Mouse (Mus musculus): ENCODE results near the gene Gm42420. TPM values are rescaled to one million over a fixed set of nuclear protein-coding genes. Genes with fewer than 3 reads are reported as not detected.

Gm42420 gene
- polyA plus RNA-seq, 1 experiment from 2014 or later: 2.0 TPM

DNA sequence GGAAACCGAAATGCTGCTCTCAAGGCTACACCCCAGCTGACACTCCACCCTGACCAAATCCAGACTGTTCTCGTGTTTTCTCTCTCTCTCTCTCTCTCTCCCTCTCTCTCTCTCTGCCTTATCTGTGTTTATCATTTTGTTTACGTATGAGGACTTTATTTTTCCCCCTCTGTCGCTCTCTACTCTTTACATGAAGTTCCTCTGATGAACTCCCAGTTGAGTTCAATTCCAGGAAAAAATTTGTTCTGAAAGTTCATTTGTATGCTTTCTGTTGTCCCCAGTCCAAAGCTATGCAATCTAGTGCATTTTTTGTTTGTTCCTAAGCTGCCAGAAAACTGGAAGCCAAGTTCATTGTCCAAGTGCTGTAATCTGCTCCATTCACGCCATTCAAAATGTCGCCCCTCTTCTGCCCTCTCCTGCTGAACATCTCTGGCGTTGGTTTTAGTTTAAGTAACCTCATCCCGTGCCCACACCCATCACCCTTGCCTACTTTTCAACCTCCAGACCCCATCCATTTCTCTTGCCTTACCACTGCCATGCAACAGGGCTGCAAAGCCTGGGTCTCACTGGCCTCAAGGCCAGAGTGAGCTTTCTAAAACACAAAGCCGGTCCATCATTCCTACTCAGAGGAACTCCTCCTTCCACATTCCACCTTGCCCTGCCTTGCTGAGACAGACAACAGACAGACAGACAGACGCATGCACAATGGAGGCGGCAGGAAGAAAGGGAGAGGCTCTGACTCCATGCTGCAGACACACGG lies 30.5 kb upstream of the Gm42420 start:
- Histone ChIP-seq H3K4me2 (replicated peaks) (peak overlapping the region; percentile 17; the same call in 1 of the 2 replicates), H3K9ac (replicated peaks) (no peak overlapping the region), H3K27ac (replicated peaks) (no peak overlapping the region), H3K4me1 (peaks cover 41% of the 10 kb centered on the region), H3K36me3 (0 out of 2 replicates have a peak, but pooled peaks cover 4% of the 10 kb centered on the region), H3K4me3 (0 out of 2 replicates have a peak overlapping the region, but pooled peaks have one; percentile 3), H3K9me3 (no peaks in the 10 kb centered on the region), H3K27me3 (no peaks in the 10 kb centered on the region)
- no peak for ATAC-seq (replicated peaks)
- WGBS: 46% methylated on average over 12 of the region's 12 CpGs

DNA sequence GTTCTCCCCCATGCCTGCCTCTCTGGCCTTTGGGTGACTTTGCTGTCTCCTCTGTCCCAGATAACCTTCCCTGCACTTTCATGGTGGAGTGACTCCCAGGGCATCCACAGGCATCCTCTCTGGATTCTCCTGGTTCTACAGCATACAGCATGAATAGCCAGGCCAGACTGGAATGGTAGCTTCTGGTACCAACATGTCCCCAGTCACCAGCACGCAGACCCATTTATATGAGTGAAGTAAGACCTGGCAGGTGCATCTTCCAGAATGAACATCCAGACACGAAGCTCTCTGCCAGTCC lies 30.0 kb upstream of the Gm42420 start:
- Histone ChIP-seq H3K4me2 (replicated peaks) (peak overlapping the region; percentile 17), H3K27ac (replicated peaks) (no peak overlapping the region), H3K27me3 (no peaks in the 10 kb centered on the region)

DNA sequence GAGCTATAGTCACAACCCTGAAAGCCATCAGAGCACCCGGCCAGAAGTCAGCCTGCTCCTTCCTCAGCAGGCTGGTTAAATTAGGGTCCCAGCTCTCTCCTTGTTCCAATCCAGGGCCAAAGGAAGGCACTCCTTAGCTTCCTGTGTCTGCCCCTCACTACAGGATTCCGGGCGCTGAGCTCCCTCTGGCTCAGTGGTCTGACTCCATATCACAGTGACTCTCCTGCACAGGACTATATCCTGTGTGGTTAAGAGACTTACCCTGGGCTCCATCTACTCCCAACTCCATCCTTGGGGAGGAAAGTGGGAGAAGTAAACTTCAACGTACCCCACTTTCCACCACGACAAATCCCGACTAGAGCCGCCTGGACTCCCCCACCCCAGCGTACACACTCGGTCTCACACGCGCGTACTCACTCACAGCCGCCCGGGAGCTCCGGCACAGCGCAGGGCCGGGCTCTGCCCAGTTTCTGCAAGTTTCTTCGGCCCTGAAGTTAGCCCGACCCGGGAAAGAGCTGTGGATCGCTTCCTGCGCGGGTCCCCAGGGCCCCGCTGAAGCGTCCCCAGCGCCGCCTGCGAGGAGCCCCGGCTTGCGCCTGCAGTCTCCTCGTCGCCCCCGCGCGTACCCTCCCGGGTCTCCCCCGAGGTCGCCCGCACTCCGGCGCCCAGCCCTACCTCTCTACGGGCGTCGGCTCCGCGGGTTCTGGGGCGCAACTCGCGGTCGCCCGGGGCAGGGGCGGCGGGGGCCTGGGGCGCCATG lies 28.5 kb upstream of the Gm42420 start:
- ATAC-seq (replicated peaks): peak; percentile 74
- peaks cover 41% of the 10 kb centered on the region for H3K4me1 ChIP-seq
- H3K27ac ChIP-seq (replicated peaks): peak overlapping the region; percentile 88
- no peaks in the 10 kb centered on the region for H3K27me3 ChIP-seq
- no peaks in the 10 kb centered on the region for H3K9me3 ChIP-seq
- WGBS: under 1% methylated on average over 50 of the region's 54 CpGs
- H3K4me3 ChIP-seq: peak overlapping the region; percentile 85
- H3K9ac ChIP-seq (replicated peaks): peak overlapping the region; percentile 75
- peak overlapping the region; percentile 69 for H3K4me2 ChIP-seq (replicated peaks)
- no peaks in the 10 kb centered on the region for H3K36me3 ChIP-seq

More for the DNA sequence above, 30.0 kb upstream of the Gm42420 start:
- WGBS: 76% methylated on average over 2 of the region's 2 CpGs
- ATAC-seq (replicated peaks): no peak
- Histone ChIP-seq H3K9me3 (no peaks in the 10 kb centered on the region), H3K4me1 (peaks cover 41% of the 10 kb centered on the region), H3K9ac (replicated peaks) (no peak overlapping the region), H3K36me3 (0 out of 2 replicates have a peak, but pooled peaks cover 4% of the 10 kb centered on the region), H3K4me3 (0 out of 2 replicates have a peak overlapping the region, but pooled peaks have one; percentile 3)

DNA sequence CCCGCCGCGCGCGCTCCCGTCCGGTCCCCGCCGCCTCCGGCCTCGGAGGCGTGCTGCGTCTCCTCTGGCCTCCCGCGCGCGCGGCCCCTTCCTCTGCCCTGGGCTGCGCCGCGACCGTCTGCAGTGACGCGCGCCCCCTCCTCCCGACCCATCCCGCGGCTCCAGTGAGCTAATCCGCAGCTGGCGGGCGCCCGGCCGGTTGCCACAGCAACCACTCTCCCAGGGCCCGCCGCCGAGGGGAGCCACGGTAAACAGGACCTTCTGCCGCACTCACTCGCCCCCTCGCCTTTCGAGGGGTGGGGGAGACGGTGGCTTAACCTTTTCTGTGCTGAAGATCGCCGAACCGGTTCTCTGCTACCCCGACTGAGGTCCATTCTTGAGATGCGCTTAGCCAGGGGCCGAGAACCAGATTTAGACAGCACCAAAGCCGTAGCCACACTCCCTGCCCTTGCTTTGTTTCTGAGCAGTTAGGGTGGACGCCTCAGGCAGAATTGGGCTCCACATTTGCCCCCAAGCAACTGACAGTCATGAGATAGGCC lies 27.8 kb upstream of the Gm42420 start, which contains the start of gene Dennd2a:
Dennd2a (minus strand) TSS at position 145 of the 539 bp plus-strand sequence.
- Histone ChIP-seq H3K27ac (replicated peaks) (peak within 1 kb of the TSS; percentile 88), H3K27me3 (no peaks in the 10 kb centered on the region), H3K4me3 (peak within 1 kb of the TSS; percentile 85), H3K36me3 (no peaks in the 10 kb centered on the region), H3K4me1 (peaks cover 41% of the 10 kb centered on the region), H3K4me2 (replicated peaks) (peak within 1 kb of the TSS; percentile 69), H3K9me3 (no peaks in the 10 kb centered on the region), H3K9ac (replicated peaks) (peak within 1 kb of the TSS; percentile 75)
- ATAC-seq (replicated peaks): peak; percentile 96
- under 1% methylated on average over 50 of the region's 50 CpGs for WGBS

- no peaks in the 10 kb centered on the region for H3K36me3 ChIP-seq
- WGBS: 31% methylated on average over 6 of the region's 6 CpGs
These were observed 26.1 kb upstream of the Gm42420 start for GRCm38 (mm10) chr6:39559276-39559939.

DNA sequence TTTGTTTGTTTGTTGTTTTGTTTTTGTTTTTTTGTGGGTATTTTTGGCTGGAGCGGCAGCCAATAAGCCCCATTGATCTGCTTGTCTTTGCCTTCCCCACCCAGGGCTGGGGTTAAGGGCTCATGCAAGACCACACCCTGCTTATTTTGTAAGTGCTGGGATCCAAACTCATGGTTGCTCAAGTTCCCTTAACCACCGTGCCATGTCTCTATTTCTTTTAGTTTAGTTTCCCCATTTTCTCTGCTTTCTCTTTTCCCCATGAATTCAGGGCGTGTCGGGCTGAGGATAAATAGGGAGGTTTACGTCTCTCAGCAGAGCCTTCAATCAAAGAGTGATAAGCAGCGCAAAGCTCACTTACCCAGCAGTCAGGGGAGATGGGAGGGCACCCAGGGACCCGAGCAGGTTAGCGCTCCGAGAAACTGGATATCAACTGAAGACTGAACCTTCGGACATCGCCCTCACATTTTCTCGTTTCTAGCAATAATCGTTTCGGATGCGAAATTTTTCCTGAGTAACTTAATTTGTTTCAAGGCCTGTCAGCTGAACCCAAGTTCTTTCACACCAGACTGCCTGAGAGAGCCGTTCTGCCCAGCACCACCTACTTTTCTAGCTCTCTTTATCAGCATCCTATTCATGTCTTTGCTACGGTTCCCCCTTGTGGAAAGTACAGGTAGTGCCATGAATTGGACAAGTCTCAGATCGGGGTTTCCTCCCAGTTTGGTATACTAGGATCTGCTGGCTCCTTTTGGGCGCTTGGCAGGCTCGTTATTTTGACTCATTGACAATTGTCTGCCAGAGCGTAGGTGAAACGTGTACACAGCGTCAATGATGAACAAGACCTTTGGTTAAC lies 23.2 kb upstream of the Gm42420 start:
- peak; percentile 41 for ATAC-seq (replicated peaks)
- Histone ChIP-seq H3K4me1 (peaks cover 14% of the 10 kb centered on the region), H3K9ac (replicated peaks) (no peak overlapping the region; the same call in 1 of the 2 replicates), H3K36me3 (no peaks in the 10 kb centered on the region), H3K27me3 (no peaks in the 10 kb centered on the region), H3K27ac (replicated peaks) (no peak overlapping the region), H3K4me3 (no peak overlapping the region), H3K9me3 (no peaks in the 10 kb centered on the region), H3K4me2 (replicated peaks) (peak overlapping the region; percentile 29)
- WGBS: 17% methylated on average over 23 of the region's 23 CpGs

More at GRCm38 (mm10) chr6:39559276-39559939, 26.1 kb upstream of the Gm42420 start:
- H3K4me1 ChIP-seq: peaks cover 41% of the 10 kb centered on the region
- no peak overlapping the region for H3K4me2 ChIP-seq (replicated peaks)
- H3K27ac ChIP-seq (replicated peaks): no peak overlapping the region
- H3K9ac ChIP-seq (replicated peaks): no peak overlapping the region
- ATAC-seq (replicated peaks): no peak
- H3K4me3 ChIP-seq: no peak overlapping the region
- no peaks in the 10 kb centered on the region for H3K27me3 ChIP-seq
- H3K9me3 ChIP-seq: no peaks in the 10 kb centered on the region

DNA sequence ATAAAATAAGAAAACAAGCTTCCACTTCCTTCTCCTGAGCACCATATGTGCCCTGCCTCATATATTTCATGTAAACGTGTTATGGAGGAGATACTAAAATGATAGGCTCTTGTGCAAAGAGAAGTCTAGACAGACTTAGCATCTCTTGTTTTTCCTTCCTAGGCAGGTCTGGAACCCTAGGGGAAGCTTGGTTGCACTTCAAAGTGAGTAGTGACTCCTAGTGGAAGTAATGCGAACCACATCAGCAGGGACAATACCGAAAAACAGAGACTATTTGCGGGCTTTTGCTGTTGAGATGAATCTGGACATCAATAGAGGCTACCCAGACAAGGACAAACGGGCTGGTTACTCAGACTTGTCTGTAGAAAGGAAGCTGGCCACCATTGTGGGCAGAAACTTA lies 18.0 kb upstream of the Gm42420 start:
- H3K4me1 ChIP-seq: no peaks in the 10 kb centered on the region
- no peaks in the 10 kb centered on the region for H3K27me3 ChIP-seq
- WGBS: 16% methylated on average over 5 of the region's 5 CpGs
- H3K27ac ChIP-seq (replicated peaks): no peak overlapping the region
- no peaks in the 10 kb centered on the region for H3K9me3 ChIP-seq
- ATAC-seq (replicated peaks): no peak
- no peak overlapping the region for H3K4me2 ChIP-seq (replicated peaks)
- H3K36me3 ChIP-seq: no peaks in the 10 kb centered on the region
- no peak overlapping the region for H3K4me3 ChIP-seq
- H3K9ac ChIP-seq (replicated peaks): no peak overlapping the region

GRCm38 (mm10) chr6:39570426-39570825 lies 15.1 kb upstream of the Gm42420 start:
- peaks cover 19% of the 10 kb centered on the region for H3K4me1 ChIP-seq
- H3K27ac ChIP-seq (replicated peaks): no peak overlapping the region
- H3K9ac ChIP-seq (replicated peaks): no peak overlapping the region
- H3K9me3 ChIP-seq: no peaks in the 10 kb centered on the region
- H3K4me2 ChIP-seq (replicated peaks): no peak overlapping the region
- ATAC-seq (replicated peaks): no peak
- H3K36me3 ChIP-seq: no peaks in the 10 kb centered on the region
- no peak overlapping the region for H3K4me3 ChIP-seq
- WGBS: 84% methylated on average over 3 of the region's 3 CpGs
- H3K27me3 ChIP-seq: no peaks in the 10 kb centered on the region

- peak within 1 kb of the TSS; percentile 95 for H3K27ac ChIP-seq (replicated peaks)
- peak within 1 kb of the TSS; percentile 87 for H3K4me3 ChIP-seq
- H3K4me2 ChIP-seq (replicated peaks): peak within 1 kb of the TSS; percentile 61
- under 1% methylated on average over 48 of the region's 49 CpGs for WGBS
- H3K27me3 ChIP-seq: no peaks in the 10 kb centered on the region
- H3K9me3 ChIP-seq: no peaks in the 10 kb centered on the region
- peak within 1 kb of the TSS; percentile 94 for H3K9ac ChIP-seq (replicated peaks)
- H3K4me1 ChIP-seq: peaks cover 19% of the 10 kb centered on the region
- ATAC-seq (replicated peaks): peak; percentile 97
- no peaks in the 10 kb centered on the region for H3K36me3 ChIP-seq
These were observed 11.6 kb upstream of the Gm42420 start, which contains the start of gene Adck2 for GRCm38 (mm10) chr6:39573791-39574554. Gene Adck2 (plus strand): TSS chr6:39573873.

GRCm38 (mm10) chr6:39574555-39574869 lies 11.0 kb upstream of the Gm42420 start:
- 23% methylated on average over 10 of the region's 10 CpGs for WGBS
- H3K27ac ChIP-seq (replicated peaks): peak overlapping the region; percentile 95
- ATAC-seq (replicated peaks): peak; percentile 21; the same call in 1 of the 2 replicates
- peaks cover 5% of the 10 kb centered on the region for H3K36me3 ChIP-seq
- peak overlapping the region; percentile 87 for H3K4me3 ChIP-seq
- H3K9ac ChIP-seq (replicated peaks): peak overlapping the region; percentile 94
- peak overlapping the region; percentile 61 for H3K4me2 ChIP-seq (replicated peaks)
- no peaks in the 10 kb centered on the region for H3K27me3 ChIP-seq
- H3K4me1 ChIP-seq: peaks cover 19% of the 10 kb centered on the region
- H3K9me3 ChIP-seq: no peaks in the 10 kb centered on the region
